Mouse (Mus musculus) kidney, embryonic 14.5 days (tissue): ENCODE data around the gene Kcnip1. TPM values are rescaled to one million over a fixed set of nuclear protein-coding genes. Genes with fewer than 3 reads are reported as not detected.

ENCODE experiments used
- ATAC-seq: fragments of 200-750 bp; cut with Nextera tagmentation; 2 replicates; pipeline ENCODE4 v1.8.0; 2017; ENCODE audit warnings: moderate number of reproducible peaks, mild to moderate bottlenecking, moderate TSS enrichment, moderate library complexity; ENCODE audit not compliant: low FRiP score, low TSS enrichment
- H3K27ac ChIP-seq: fragments of 300-500 bp; sonication (generic); 2 replicates; pipeline ENCODE4 v1.5.1; 2014; ENCODE audit warnings: low read depth, mild to moderate bottlenecking, low read length, moderate library complexity, mixed read lengths
- H3K27me3 ChIP-seq: fragments of 300-500 bp; sonication (generic); 2 replicates; pipeline ENCODE4 v1.6.1; 2014; ENCODE audit warnings: mild to moderate bottlenecking, low read length; ENCODE audit not compliant: control insufficient read depth, insufficient read depth
- H3K36me3 ChIP-seq: fragments of 300-500 bp; sonication (generic); 2 replicates; pipeline ENCODE4 v1.6.1; 2014; ENCODE audit warnings: low read length, mixed read lengths; ENCODE audit not compliant: control insufficient read depth, insufficient read depth
- H3K4me1 ChIP-seq: fragments of 300-500 bp; sonication (generic); 2 replicates; pipeline ENCODE4 v1.6.1; 2014; ENCODE audit warnings: low read length, mixed read lengths; ENCODE audit not compliant: control insufficient read depth, insufficient read depth
- H3K4me2 ChIP-seq: fragments of 300-500 bp; sonication (generic); replicated peaks from 2 replicates; pipeline ENCODE4 v1.6.1; 2014; ENCODE audit warnings: low read depth, mild to moderate bottlenecking, low read length
- H3K4me3 ChIP-seq: fragments of 300-500 bp; sonication (generic); 2 replicates; pipeline ENCODE4 v1.5.1; 2014; ENCODE audit warnings: mild to moderate bottlenecking, low read length
- H3K9ac ChIP-seq: fragments of 300-500 bp; sonication (generic); 2 replicates; pipeline ENCODE4 v1.6.1; 2014; ENCODE audit warnings: low read depth, mild to moderate bottlenecking, low read length, moderate library complexity
- H3K9me3 ChIP-seq: fragments of 300-500 bp; sonication (generic); 2 replicates; pipeline ENCODE4 v1.6.1; 2016; ENCODE audit warnings: low read length; ENCODE audit not compliant: control insufficient read depth
- WGBS: fragments of 180-500 bp; shearing (Covaris S2); extraction: QIAGEN DNeasy Blood & Tissue Kit; methylation state at CpG from one replicate; pipeline ENCODE4 v1.1.7; 2014; 5-methylcytosine and 5-hydroxymethylcytosine counted together
- polyA plus RNA-seq: library from polyadenylated mRNA; unstranded; fragments of >200 nt; fragmentation: Nextera tagmentation; extraction: Ambion mirVana; gene quantifications from 2 replicates; pipeline ENCODE4 v1.2.1, GENCODE M21; 2014

The Kcnip1 gene
- polyA plus RNA-seq, 1 experiment from 2014 or later, result 0.74 TPM

- 77% methylated on average over 6 of the region's 6 CpGs for WGBS
- no peak for ATAC-seq
- Histone ChIP-seq H3K36me3 (no peaks in the 10 kb centered on the region), H3K4me2 (no peak overlapping the region), H3K27me3 (no peaks in the 10 kb centered on the region), H3K4me1 (no peaks in the 10 kb centered on the region), H3K9ac (no peak overlapping the region), H3K4me3 (no peak overlapping the region), H3K9me3 (no peaks in the 10 kb centered on the region), H3K27ac (no peak overlapping the region)
Observed at GRCm38 (mm10) chr11:33827829-33828206, 165.1 kb downstream of the Kcnip1 start.

DNA sequence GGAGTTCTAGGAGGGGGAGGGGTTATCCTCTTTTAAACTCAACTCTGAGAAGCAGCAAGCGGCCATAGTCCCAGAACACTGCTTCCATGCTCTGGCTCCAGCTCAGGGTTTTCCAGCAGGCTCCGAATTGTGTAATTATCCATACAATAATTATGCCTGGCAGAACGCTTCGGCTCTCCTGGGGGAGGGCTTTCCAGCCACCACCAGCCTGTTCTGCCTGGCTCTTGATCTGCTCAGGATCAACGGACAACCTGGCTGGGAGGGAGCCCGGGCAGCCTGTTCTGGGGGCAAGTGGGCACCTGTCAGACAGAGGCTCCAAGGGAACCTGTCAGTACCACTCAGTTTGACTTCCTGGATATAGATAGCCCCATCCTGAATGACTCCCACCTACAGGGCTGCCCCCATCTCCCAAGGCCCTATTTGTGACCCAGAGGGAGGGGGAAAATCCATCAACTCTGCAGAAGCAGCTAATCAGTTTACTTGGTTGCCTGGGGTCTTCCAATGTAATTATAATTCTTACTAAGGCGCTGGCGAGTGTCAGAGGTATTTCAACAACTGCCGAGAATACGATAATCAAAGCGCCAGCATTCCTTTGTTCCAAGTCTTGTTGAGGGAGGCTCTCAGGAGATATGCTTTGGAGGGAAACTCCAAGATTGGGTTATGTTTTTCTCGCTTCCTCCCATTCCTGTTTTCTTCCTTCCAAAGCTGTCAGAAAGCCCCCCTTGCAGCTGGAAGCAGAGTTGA, 165.7 kb downstream of the Kcnip1 start:
- 69% methylated on average over 12 of the region's 12 CpGs for WGBS
- no peak overlapping the region for H3K27ac ChIP-seq
- H3K4me2 ChIP-seq, result no peak overlapping the region
- H3K27me3 ChIP-seq, result no peaks in the 10 kb centered on the region
- H3K36me3 ChIP-seq, result no peaks in the 10 kb centered on the region
- H3K9me3 ChIP-seq, result no peaks in the 10 kb centered on the region
- H3K9ac ChIP-seq, result no peak overlapping the region
- no peak overlapping the region for H3K4me3 ChIP-seq
- ATAC-seq, result no peak
- H3K4me1 ChIP-seq, result no peaks in the 10 kb centered on the region

- no peak overlapping the region for H3K27ac ChIP-seq
- H3K9ac ChIP-seq, result no peak overlapping the region
- H3K36me3 ChIP-seq, result no peaks in the 10 kb centered on the region
- WGBS, result 23% methylated on average over 6 of the region's 6 CpGs
- no peak overlapping the region for H3K4me2 ChIP-seq
- no peak overlapping the region for H3K4me3 ChIP-seq
- no peak for ATAC-seq
- no peaks in the 10 kb centered on the region for H3K4me1 ChIP-seq
- H3K9me3 ChIP-seq, result no peaks in the 10 kb centered on the region
- H3K27me3 ChIP-seq, result no peaks in the 10 kb centered on the region
Observed at GRCm38 (mm10) chr11:33824739-33825138, 168.2 kb downstream of the Kcnip1 start.

DNA sequence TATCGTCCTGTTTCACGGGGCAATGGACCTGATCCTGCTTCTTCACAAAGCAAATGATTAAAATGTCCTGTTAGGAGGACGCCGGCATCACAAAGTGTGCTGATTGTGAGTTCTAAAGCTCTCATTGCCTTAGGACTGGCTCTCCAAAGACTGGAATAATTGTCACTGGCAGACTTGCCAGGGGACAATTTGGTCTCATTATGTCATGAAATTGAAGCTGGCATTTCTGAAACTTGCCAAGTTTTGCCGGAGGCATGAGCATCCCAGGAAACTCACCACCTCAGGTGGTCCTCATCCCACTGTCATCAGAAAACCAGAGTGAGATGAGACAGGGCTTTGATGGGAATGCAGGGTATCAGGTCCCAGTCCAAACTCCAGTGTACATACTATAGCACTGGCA, 171.6 kb downstream of the Kcnip1 start:
- Histone ChIP-seq H3K36me3 (no peaks in the 10 kb centered on the region), H3K4me2 (no peak overlapping the region), H3K9ac (no peak overlapping the region), H3K4me3 (no peak overlapping the region), H3K27ac (no peak overlapping the region), H3K9me3 (no peaks in the 10 kb centered on the region), H3K4me1 (no peaks in the 10 kb centered on the region), H3K27me3 (no peaks in the 10 kb centered on the region)
- ATAC-seq, result no peak
- WGBS, result 90% methylated on average over 5 of the region's 5 CpGs

- no peak for ATAC-seq
Observed at GRCm38 (mm10) chr11:33820876-33821275, 172.1 kb downstream of the Kcnip1 start.

GRCm38 (mm10) chr11:33818861-33819503, 174.0 kb downstream of the Kcnip1 start:
- H3K27ac ChIP-seq, result no peak overlapping the region
- no peaks in the 10 kb centered on the region for H3K36me3 ChIP-seq
- H3K4me3 ChIP-seq, result no peak overlapping the region
- ATAC-seq, result peak; percentile 81
- H3K9me3 ChIP-seq, result no peaks in the 10 kb centered on the region
- H3K4me1 ChIP-seq, result no peaks in the 10 kb centered on the region
- H3K27me3 ChIP-seq, result no peaks in the 10 kb centered on the region
- H3K9ac ChIP-seq, result no peak overlapping the region
- H3K4me2 ChIP-seq, result no peak overlapping the region
- 19% methylated on average over 5 of the region's 5 CpGs for WGBS

More at GRCm38 (mm10) chr11:33820876-33821275, 172.1 kb downstream of the Kcnip1 start:
- H3K27ac ChIP-seq, result no peak overlapping the region
- H3K9me3 ChIP-seq, result no peaks in the 10 kb centered on the region
- no peak overlapping the region for H3K9ac ChIP-seq
- no peaks in the 10 kb centered on the region for H3K27me3 ChIP-seq
- H3K4me3 ChIP-seq, result no peak overlapping the region
- no peak overlapping the region for H3K4me2 ChIP-seq
- H3K36me3 ChIP-seq, result no peaks in the 10 kb centered on the region
- H3K4me1 ChIP-seq, result no peaks in the 10 kb centered on the region
- 87% methylated on average over 7 of the region's 7 CpGs for WGBS

DNA sequence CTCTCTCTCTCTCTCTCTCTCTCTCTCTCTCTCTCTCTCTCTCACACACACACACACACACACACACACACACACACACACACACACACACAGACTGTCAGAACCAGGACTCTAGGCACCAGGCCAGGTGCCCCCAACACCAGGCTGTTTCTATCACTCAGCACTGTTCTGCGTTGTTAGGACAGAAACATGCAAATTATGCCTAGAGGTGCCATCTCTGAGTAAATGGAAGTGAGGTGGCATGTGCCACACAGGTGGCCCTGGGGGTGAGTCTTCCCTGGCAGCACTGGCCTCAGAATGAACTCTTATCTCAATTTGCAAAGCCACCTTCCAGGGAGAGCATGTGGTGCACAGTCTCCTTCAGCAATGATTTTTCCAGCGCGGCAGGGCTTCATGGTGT, 176.9 kb downstream of the Kcnip1 start:
- H3K27ac ChIP-seq, result no peak overlapping the region
- no peaks in the 10 kb centered on the region for H3K27me3 ChIP-seq
- H3K4me3 ChIP-seq, result no peak overlapping the region
- H3K9ac ChIP-seq, result no peak overlapping the region
- 52% methylated on average over 3 of the region's 3 CpGs for WGBS
- no peaks in the 10 kb centered on the region for H3K9me3 ChIP-seq
- no peaks in the 10 kb centered on the region for H3K4me1 ChIP-seq
- no peak for ATAC-seq
- H3K36me3 ChIP-seq, result no peaks in the 10 kb centered on the region
- no peak overlapping the region for H3K4me2 ChIP-seq

GRCm38 (mm10) chr11:33810105-33810504, 182.8 kb downstream of the Kcnip1 start:
- no peak overlapping the region for H3K4me3 ChIP-seq
- no peak overlapping the region for H3K9ac ChIP-seq
- H3K27me3 ChIP-seq, result no peaks in the 10 kb centered on the region
- no peak for ATAC-seq
- no peaks in the 10 kb centered on the region for H3K36me3 ChIP-seq
- no peaks in the 10 kb centered on the region for H3K9me3 ChIP-seq
- H3K4me1 ChIP-seq, result no peaks in the 10 kb centered on the region
- H3K4me2 ChIP-seq, result no peak overlapping the region
- 52% methylated on average over 7 of the region's 7 CpGs for whole genome bisulfite sequencing
- H3K27ac ChIP-seq, result no peak overlapping the region

GRCm38 (mm10) chr11:33803093-33803492, 189.9 kb downstream of the Kcnip1 start:
- 88% methylated on average over 2 of the region's 2 CpGs for WGBS
- no peak for ATAC-seq
- H3K27ac ChIP-seq, result no peak overlapping the region

More at GRCm38 (mm10) chr11:33803093-33803492, 189.9 kb downstream of the Kcnip1 start:
- Histone ChIP-seq H3K36me3 (no peaks in the 10 kb centered on the region), H3K9ac (no peak overlapping the region), H3K4me2 (no peak overlapping the region), H3K27me3 (no peaks in the 10 kb centered on the region), H3K9me3 (no peaks in the 10 kb centered on the region), H3K4me3 (no peak overlapping the region), H3K4me1 (peaks cover 3% of the 10 kb centered on the region; the same call in 1 of the 2 replicates)
